Mouse (Mus musculus) CH12.LX (cell line): ENCODE results near the gene Gdpd5.

ENCODE experiments used
- CTCF ChIP-seq, 2 experiments: IDR thresholded peaks in 1 of 2; conservative IDR thresholded peaks in 1 of 2; 2 replicates each; pipeline ENCODE4 v1.5.1; 2011 to 2012; ENCODE audit warnings: low read depth in 2 of 2, low read length in 2 of 2, improper control_type of control experiment in 1 of 2, inconsistent platforms in 1 of 2, mild to moderate bottlenecking in 1 of 2, moderate library complexity in 1 of 2
- EP300 ChIP-seq: IDR thresholded peaks from 2 replicates; pipeline ENCODE4 v1.6.1; 2011; ENCODE audit warnings: low read length, improper control_type of control experiment
- HCFC1 ChIP-seq: IDR thresholded peaks from 2 replicates; pipeline ENCODE4 v1.6.1; 2012; ENCODE audit warnings: low read depth, mild to moderate bottlenecking, inconsistent platforms, low read length, improper control_type of control experiment
- IRF4 ChIP-seq: IDR thresholded peaks from 2 replicates; pipeline ENCODE4 v1.6.1; 2014; ENCODE audit warnings: low read depth, mild to moderate bottlenecking, inconsistent platforms, low read length, improper control_type of control experiment
- MEF2A ChIP-seq: IDR thresholded peaks from 2 replicates; pipeline ENCODE4 v1.6.1; 2014; ENCODE audit warnings: low read depth, mild to moderate bottlenecking, inconsistent platforms, low read length, improper control_type of control experiment, borderline replicate concordance
- MYC ChIP-seq: IDR thresholded peaks from 2 replicates; pipeline ENCODE4 v1.6.1; 2011; ENCODE audit warnings: low read depth, mild to moderate bottlenecking, improper control_type of control experiment, low read length
- NELFE ChIP-seq: IDR thresholded peaks from 2 replicates; pipeline ENCODE4 v1.6.1; 2011; ENCODE audit warnings: low read depth, low read length, improper control_type of control experiment
- NRF1 ChIP-seq: IDR thresholded peaks from 2 replicates; pipeline ENCODE4 v1.6.1; 2014; ENCODE audit warnings: low read depth, mild to moderate bottlenecking, inconsistent platforms, low read length, improper control_type of control experiment, moderate library complexity
- POLR2A ChIP-seq: IDR thresholded peaks from 2 replicates; pipeline ENCODE4 v1.6.1; 2011; ENCODE audit warnings: low read depth, mild to moderate bottlenecking, improper control_type of control experiment, low read length
- RAD21 ChIP-seq: IDR thresholded peaks from 2 replicates; pipeline ENCODE4 v1.6.1; 2011; ENCODE audit warnings: low read depth, mild to moderate bottlenecking, low read length, improper control_type of control experiment, moderate library complexity
- UBTF ChIP-seq: IDR thresholded peaks from 2 replicates; pipeline ENCODE4 v1.6.1; 2012; ENCODE audit warnings: low read depth, mild to moderate bottlenecking, inconsistent platforms, low read length, improper control_type of control experiment, moderate library complexity
- USF1 ChIP-seq: IDR thresholded peaks from 2 replicates; pipeline ENCODE4 v1.6.1; 2014; ENCODE audit warnings: low read depth, mild to moderate bottlenecking, inconsistent platforms, low read length, improper control_type of control experiment
- ZNF384 ChIP-seq: IDR thresholded peaks from 2 replicates; pipeline ENCODE4 v1.6.1; 2012; ENCODE audit warnings: low read depth, low read length, improper control_type of control experiment, inconsistent platforms

- TF ChIP-seq UBTF (no peak), HCFC1 (no peak), POLR2A (no peak), CTCF (conservative IDR thresholded peaks at IDR 0.05 in 1 of 2, IDR thresholded peaks at IDR 0.05 in 1 of 2; ENCODE audit: low read depth in 2 of 2, low read length in 2 of 2) (no peak), MYC (no peak), EP300 (no peak), IRF4 (no peak), NRF1 (no peak), USF1 (no peak), RAD21 (no peak), ZNF384 (no peak), NELFE (no peak), MEF2A (no peak)
These were observed 30.0 kb downstream of the Gdpd5 start for GRCm38 (mm10) chr7:99411047-99411779.
